Mouse (Mus musculus) heart, postnatal 25 days (tissue): Measurements from ENCODE around the gene Mypop. TPM values are rescaled to one million over a fixed set of nuclear protein-coding genes. Genes with fewer than 3 reads are reported as not detected.

Source experiments
- DNase-seq: peaks from one replicate; pipeline ENCODE4 v3.0.0; 2022; ENCODE audit warnings: low spot score
- intact Hi-C: fragments of 180-260 bp; cut with DNase I; formaldehyde crosslinking; loops from one replicate; pipeline ENCODE4 v1.15.1; 2025
- total RNA-seq, 2 experiments: library from RNA; stranded (reverse); gene quantifications; 2 replicates each; pipeline ENCODE4 v1.2.3; 2021

The Mypop gene
- total RNA-seq, 2 experiments from 2014 or later: 3.2 to 4.0 TPM

DNA sequence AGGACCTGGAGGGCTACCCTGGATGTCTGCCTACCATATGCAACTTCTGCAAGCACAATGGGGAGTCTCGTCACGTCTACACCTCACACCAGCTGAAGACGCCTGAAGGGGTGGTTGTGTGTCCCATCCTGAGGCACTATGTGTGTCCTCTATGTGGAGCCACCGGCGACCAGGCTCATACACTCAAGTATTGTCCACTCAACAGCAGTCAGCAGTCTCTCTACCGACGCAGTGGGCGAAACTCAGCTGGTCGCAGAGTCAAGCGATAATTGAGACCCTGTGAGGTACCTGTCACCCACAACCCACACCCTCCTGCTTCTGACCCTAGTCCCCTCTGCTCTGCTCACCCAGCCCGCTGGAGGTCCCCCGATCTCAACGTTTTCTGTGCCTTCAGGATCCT lies 3.3 kb upstream of the Mypop start:
- DNase-seq: no peak
- intact Hi-C loops: no loop called here

DNA sequence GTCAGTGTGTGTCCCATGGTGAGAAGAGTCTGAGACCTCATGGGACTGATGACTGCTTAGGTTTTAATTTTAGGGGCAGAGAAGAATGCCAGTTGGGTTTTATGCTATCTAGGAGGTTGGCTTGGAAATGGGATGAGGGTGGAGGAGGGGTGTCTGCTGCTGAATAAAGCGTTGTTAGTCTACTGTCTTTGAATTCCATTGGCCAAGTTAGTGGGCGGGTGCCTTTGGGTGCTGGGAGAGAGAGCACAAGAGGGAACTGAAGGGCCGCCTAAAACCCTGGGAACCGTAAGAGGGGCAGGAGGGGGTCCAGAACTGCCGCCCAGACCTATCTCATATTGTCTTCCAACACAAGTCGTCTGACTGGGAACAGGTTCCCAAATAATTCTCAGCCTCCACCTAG lies 2.3 kb upstream of the Mypop start:
- intact Hi-C loops: no loop called here
- DNase-seq: no peak

DNA sequence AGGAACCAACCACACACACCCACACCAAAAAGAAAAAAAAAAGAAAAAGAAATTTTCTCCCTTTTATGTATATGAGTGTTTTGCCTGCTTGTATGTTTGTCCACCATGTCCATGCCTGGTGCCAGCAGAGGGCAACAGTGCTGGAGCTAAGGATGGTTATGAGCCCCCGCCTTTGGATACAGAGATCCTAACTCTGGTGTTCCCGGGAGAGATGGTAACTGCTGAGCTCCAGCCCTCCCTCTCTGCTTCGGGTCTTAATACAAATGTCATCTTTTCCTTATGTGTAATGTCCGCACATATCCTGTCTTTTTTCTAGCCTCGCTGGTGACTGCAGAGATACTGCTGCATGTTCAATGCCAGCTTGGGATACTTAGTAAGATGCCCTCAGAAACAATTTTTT lies 1.1 kb upstream of the Mypop start:
- intact Hi-C loops: no loop called here
- DNase-seq: no peak

DNA sequence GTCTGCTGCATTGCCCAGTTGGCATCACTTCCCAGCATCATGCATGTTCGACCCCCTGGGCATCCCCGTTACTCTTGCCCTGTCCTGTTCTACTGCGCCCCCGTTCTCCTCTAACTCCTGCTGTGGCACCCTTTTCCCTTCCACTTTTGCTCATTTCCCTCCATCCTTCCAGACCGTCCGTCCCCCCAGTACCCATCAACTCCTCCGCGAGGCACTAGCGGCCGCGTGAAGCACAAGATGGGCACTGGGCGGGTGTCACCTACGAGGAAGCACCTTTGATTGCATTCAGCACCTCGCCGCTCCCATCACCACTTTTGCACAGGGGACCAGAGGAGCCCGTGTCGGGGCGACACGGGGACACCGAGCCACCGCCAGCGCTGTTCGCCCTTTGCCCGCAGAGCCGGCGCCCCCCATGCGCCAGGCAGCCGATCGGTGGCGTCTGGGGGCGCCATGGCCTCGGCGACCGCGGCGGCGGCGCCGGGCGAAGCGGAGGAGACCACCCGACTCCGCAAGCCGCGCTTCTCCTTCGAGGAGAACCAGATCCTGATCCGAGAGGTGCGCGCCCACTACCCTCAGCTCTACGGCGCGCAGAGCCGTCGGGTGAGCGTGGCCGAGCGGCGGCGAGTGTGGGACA lies 732 bp downstream of the Mypop start:
- intact Hi-C loops: loop anchor here (2.0 kb wide), 1 partner anchor 69 kb away; no protein-coding TSS in a partner anchor

DNA sequence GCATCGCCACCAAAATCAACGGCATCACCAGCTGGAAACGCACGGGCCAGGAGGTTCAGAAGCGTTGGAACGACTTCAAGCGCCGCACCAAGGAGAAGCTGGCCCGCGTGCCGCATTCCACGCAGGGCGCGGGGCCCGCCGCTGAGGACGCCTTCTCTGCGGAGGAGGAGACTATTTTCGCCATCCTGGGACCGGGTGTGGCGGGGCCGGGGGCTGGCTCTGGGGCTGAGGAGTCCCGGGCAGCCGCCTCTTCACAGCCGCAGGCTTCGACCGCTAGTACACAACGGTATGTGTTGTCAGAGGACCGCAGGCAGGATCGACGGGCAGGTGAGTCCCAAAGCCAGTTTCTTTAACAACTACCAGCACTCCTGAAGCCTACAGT lies 1.2 kb downstream of the Mypop start:
- intact Hi-C loops: loop anchor here (2.0 kb wide), 1 partner anchor 69 kb away; no protein-coding TSS in a partner anchor
- DNase-seq: no peak

More for the DNA sequence above, 732 bp downstream of the Mypop start:
- no peak for DNase-seq

DNA sequence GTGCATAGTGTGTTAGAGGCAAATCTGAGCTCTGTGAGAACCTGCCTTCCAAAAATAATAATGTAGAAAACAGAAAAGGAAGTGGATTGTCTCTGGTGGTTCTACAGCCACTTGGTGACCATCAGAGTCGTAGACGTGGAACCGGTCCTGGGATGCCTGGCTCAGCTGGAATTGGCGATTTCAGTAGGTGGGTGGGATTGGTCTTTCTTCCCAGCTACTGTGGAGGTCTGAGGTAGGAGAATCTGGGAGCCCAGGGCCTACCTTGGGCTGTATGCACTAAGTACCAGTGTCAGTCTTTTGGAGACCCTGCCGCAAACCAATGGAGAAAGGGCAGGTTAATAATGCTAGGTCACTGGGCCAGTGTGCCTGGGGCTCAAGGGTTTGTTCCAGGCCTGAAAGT lies 2.0 kb downstream of the Mypop start:
- intact Hi-C loops: loop anchor here (2.0 kb wide), 1 partner anchor 70 kb away; no protein-coding TSS in a partner anchor
- DNase-seq: no peak

DNA sequence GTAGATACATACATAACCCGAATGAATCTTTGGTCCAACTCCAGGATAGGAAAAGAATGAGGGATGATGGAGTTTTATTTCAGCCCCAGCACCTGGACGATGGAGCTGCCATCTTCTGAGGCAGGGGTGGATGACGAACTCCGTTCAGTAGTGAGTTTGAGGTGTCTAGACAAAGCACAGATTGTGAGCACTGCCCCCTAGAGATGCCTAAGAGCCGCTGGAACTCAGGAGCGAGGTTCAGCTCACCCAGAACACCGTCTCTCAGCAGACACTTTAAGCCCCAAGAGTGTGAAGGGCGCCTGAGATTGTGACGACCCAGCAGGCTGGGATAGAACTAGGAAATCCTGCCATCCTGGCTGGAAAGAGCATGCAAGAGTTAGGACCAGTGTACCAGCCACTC lies 7.8 kb downstream of the Mypop start:
- intact Hi-C loops: loop anchor here (2.0 kb wide), 1 partner anchor 102 kb away; no protein-coding TSS in a partner anchor
- no peak for DNase-seq

DNA sequence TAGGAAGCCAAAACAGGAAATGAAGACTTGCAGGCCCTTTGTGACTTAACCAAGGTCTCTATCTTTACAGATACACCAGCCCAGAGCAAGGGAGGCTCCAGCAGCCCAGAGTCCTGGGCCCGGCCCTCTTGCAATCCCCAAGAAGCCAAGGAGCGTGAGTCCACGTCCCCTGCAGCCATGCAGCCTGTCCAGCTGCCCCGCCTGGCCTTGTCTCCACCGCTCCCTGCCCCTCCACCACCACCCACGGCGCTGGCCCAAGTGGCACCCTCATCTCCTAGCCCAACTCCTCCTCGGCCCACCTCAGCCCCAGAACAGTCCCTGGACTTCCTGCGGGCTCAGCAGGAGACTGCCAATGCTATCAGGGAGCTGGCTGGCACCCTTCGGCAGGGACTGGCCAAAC lies 9.4 kb downstream of the Mypop start:
- intact Hi-C loops: no loop called here

DNA sequence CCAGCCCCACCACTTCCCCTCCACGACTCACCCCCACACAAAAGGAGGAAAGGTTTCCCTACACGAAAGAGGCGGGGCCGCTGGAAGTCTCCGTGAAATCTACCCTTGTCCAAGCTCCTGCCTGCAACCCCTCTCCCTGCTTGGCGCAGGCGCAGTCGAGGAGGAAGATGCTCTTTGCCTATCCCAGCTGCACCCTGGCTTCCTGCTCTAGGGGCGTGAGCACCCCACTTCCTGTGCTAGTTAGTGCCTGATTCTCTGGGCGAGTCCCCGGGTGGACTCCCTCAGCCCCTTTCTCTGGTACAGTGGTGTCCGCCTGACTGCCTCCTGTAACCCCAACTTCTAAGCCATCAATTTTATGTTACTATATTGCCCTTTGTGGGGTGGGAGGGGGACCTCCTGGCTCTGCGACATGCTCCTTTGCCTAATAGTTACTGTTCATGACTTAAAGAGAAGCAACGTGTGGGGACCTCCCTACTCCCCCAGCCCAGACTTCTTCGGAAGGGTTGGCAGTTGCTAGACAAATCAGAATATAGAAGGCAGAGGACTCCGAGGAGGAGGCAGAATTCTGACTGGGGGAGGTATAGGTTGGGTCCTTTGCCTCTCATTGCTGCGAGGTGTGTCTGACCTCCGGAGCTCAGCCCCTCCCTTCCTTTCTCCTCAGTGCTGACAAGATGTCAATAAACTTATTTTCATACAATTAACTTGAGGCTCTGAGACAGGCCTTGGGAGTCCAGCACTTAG lies 10.2 kb downstream of the Mypop start:
- intact Hi-C loops: no loop called here
- DNase-seq: peak; percentile 73

More for the DNA sequence above, 9.4 kb downstream of the Mypop start:
- DNase-seq: no peak

DNA sequence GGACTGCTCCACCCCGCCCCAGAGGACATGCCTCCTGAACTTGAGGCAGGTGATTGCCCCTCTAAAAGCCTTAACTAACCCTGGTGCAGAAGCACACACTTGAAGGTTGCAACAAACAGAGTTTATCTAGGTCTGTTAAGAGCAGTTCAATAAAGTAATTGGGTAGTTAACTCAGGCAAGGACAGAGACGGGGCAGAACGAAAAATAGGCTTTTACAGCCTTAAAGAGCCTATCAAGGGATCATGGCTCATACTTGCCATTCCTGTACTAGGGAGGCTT lies 10.7 kb downstream of the Mypop start:
- DNase-seq: no peak
- intact Hi-C loops: no loop called here

DNA sequence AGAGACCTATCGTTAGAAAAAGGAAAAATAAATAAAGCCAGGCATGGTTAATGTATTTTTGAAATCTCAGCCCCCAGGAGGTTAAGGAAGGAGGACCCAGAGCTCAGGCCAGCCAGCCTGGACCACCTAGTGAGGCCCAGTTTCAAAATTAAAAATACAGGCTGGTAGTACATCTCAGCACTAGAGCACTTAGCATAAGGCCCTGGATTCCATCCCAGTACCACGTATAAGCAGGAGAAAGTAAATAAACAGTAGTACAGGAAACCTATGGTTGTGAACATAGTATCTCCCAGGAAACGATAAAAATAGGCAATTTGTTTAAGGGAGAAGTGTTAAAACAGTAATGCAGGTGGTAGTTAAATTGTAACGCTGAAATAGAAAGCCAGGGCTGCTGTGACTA lies 11.1 kb downstream of the Mypop start:
- intact Hi-C loops: no loop called here

DNA sequence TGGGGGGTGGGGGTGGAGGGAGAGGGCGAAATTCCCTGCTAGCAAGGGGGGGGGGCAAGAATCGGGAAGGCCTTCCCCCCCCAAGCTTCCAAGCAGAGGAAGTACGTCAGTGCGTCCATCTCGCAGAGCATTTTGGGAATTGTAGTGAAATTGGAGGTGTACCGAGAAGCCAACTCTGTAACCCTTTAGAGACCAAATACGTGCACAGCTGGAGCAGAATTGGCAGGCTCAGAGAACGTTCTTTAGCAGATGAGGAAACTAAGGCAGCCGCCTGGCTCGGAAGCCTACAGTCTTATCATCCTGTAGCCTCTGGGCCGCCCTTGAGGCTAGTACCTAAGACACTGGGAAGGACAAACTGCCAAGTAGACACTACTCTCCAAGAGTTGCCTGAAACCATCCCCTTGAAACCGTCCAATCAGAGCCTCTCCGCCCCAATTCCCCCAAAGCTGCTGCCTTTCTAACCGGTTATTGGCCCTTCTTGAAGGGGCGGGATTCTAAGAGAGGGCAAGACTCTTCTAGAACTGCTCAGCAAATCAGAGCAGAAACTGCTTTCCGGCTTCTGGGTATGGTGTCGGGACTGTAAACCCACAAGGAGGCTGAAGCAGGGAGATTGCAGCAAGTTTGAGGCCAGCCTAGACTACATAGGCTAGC lies 11.9 kb downstream of the Mypop start:
- DNase-seq: peak; percentile 58
- intact Hi-C loops: no loop called here

More for the DNA sequence above, 11.1 kb downstream of the Mypop start:
- DNase-seq: no peak

DNA sequence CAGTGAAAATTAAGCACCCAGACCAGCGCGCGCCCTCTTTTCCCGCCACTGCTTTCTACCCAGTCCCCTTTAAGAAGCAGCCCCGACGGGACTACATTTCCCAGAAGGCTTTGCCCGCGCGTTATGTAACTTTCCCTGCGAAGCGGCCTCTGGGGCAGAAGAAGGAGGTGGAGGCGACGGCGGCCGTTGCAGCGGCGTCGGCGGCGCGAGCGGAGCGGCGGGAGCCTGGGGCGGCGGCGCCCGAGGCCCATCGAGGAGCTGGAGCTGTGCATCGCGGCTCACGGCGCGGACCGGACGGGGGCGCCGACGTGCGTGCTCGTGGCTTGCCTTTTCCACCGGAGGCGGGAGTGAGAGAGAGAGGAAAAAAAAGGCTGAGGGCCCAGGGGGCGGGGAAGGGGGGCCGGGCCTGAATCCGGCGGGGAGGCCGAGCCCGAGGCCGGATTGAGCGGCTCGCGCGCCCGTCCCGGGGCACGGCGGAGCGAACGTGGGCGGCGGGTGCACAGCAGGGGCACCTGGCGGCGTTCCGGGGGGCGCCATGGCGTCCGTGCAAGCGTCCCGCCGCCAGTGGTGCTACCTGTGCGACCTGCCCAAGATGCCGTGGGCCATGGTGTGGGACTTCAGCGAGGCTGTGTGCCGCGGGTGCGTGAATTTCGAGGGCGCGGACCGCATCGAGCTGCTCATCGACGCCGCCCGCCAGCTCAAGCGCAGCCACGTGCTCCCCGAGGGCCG lies 13.0 kb downstream of the Mypop start, which contains the start of gene Irf2bp1:
Gene Irf2bp1, plus strand, starts transcription at position 143 of the 729 bp plus-strand sequence.
- peak; percentile 91 for DNase-seq
- intact Hi-C loops: no loop called here

DNA sequence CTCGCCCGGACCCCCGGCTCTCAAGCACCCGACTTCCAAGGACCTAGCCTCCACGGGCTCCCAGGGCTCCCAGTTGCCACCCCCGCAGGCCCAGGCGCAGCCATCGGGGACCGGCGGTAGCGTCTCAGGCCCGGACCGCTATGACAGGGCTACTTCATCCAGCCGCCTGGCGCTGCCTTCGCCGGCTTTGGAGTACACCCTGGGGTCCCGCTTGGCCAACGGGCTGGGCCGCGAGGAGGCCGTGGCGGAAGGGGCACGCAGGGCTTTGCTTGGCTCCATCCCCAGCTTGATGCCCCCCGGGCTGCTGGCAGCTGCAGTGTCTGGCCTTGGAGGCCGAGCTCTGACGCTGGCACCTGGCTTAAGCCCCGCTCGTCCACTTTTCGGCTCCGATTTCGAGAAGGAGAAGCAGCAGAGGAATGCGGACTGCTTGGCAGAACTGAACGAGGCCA lies 13.6 kb downstream of the Mypop start:
- no peak for DNase-seq
- intact Hi-C loops: no loop called here

DNA sequence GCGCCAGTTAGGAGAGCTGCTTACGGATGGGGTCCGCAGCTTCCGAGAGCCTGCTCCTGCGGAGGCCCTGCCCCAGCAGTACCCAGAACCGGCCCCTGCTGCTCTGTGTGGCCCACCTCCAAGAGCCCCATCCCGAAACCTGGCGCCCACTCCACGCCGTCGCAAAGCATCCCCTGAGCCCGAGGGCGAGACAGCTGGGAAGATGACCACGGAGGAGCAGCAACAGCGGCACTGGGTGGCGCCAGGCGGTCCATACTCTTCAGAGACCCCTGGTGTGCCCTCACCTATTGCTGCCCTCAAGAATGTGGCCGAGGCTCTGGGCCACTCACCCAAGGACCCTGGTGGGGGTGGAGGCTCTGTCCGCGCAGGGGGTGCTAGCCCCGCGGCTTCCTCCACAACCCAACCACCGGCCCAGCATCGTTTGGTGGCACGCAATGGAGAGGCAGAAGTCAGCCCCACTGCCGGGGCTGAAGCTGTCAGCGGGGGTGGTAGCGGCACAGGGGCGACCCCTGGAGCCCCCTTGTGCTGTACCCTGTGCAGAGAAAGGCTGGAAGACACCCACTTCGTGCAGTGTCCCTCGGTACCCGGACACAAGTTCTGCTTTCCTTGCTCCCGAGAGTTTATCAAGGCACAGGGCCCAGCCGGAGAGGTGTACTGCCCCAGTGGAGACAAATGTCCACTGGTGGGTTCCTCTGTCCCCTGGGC lies 14.5 kb downstream of the Mypop start:
- no peak for DNase-seq
- intact Hi-C loops: loop anchor here (1.0 kb wide), 1 partner anchor 109 kb away; no protein-coding TSS in a partner anchor

DNA sequence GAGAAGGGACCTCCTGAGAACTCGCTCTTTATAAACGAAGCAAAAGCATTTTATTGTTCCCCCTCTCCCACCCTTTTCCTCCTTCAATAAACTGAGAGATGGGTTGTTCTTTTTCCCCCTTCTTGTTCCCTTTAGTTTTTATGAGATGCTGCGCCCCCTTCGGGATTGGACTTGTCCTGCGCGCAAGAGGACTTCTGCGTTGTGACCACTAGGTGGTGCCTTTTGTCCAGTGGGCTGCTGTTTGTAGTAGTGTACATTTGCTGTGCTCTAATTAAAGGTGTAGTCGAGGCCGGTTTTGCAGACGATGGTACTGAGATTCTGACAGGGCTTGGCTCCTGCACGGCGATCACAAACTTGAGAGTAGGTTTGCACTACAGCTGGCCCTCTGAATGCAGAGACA lies 15.4 kb downstream of the Mypop start:
- DNase-seq: peak; percentile 62
- intact Hi-C loops: loop anchor here (1.0 kb wide), 1 partner anchor 110 kb away; no protein-coding TSS in a partner anchor

DNA sequence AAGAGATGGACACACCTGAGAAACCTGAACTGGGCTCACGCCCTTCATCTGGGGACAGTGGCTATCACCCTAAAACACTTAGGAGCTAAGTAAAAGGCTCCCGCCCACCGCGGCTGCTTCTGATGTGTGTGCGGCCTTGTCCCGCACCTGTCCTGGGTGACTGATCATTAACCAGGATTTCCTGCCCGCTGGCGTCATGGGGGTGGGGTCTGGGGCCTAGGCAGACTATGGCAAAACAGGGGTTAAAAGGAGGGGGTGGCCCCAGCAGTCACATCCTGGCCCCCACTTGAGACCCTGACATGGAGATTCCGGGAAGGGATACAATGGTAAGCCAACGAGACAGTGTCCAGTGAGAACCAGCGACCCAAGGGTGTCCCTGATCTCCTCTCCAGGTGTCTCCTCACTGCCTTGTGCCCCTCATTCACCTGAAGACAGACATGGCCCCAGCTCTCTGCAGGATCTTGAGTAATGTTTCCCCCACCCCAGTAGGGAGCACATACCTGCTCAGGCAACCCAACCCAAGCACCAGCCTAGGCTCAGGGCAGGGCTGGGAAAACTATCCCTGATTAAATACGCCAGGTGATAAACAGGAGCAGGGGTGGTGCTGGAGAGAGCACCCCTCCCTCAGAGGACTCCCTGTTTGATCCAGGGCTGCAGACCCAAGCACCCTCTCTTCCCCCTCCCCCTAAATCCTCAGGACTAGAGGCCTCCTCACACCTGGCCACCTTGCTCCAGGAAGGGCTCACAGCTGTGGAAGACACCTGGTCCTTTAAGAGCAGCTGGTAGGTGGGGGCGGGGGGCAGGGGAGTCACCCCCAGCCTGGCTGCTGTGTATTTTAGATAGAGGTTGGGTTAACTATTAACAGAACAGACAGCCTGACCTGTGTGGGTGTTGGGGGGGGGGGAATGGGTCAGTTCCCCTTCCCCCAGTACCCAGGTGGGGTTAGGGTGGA lies 16.3 kb downstream of the Mypop start:
- no peak for DNase-seq
- intact Hi-C loops: no loop called here

DNA sequence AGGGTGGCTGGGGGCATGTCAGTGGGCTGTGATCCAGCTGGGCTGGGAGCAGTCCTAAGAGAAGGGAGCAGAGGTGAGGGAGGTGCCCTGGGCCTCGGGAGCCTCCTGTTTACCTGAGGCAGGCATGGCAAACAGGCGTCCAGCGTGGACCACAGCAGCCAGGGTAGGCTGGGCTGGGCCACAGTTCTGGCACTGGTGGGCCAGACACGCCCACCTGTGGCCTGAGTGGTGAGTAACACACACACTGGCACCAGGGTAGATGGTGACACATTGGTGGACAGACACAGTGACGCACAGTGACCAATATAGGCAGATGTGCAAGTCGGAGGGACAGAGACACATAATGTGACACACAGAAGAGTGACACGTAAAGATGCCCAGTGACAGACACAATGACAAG lies 19.5 kb downstream of the Mypop start:
- intact Hi-C loops: no loop called here
- DNase-seq: no peak
